Mouse (Mus musculus) cerebellum, adult 2 months (tissue): ENCODE measurements around the gene Vmn1r1. TPM values are rescaled to one million over a fixed set of nuclear protein-coding genes. Genes with fewer than 3 reads are reported as not detected.
A peak's percentile ranks its signal among the peaks of the same experiment; 100 is the strongest.

Source experiments
- DNase-seq, 2 experiments: peaks; one replicate each; pipeline ENCODE4 v3.0.0; 2021
- H3K27ac ChIP-seq: fragments of 200-500 bp; 2 replicates; pipeline ENCODE4 v1.5.1; 2012; ENCODE audit warnings: low read length, control low read depth, inconsistent platforms; ENCODE audit not compliant: insufficient read depth
- H3K27me3 ChIP-seq: fragments of 200-500 bp; 2 replicates; pipeline ENCODE4 v1.6.1; 2012; ENCODE audit warnings: inconsistent platforms, mild to moderate bottlenecking, low read length, moderate library complexity; ENCODE audit not compliant: control insufficient read depth, insufficient read depth
- H3K4me1 ChIP-seq: fragments of 200-500 bp; 2 replicates; pipeline ENCODE4 v1.6.1; 2011; ENCODE audit warnings: low read length; ENCODE audit not compliant: control insufficient read depth, insufficient read depth
- H3K4me3 ChIP-seq: fragments of 200-500 bp; replicated peaks from 2 replicates; pipeline ENCODE3; 2011; ENCODE audit warnings: mild to moderate bottlenecking, low read depth, low read length, control low read depth; ENCODE audit not compliant: insufficient read depth
- CTCF ChIP-seq: fragments of 200-500 bp; IDR thresholded peaks from 2 replicates; pipeline ENCODE4 v1.5.1; 2011; ENCODE audit warnings: low read depth, mild to moderate bottlenecking, control low read depth, low read length, moderate library complexity, borderline replicate concordance; ENCODE audit not compliant: insufficient read depth
- POLR2A ChIP-seq: fragments of 200-500 bp; IDR thresholded peaks from 2 replicates; pipeline ENCODE4 v1.6.1; 2011; ENCODE audit warnings: low read length, control low read depth, borderline replicate concordance; ENCODE audit not compliant: insufficient read depth
- WGBS: fragments of 180-500 bp; shearing (Covaris S2); methylation state at CpG from one replicate; pipeline ENCODE4 v1.1.7; 2018; 5-methylcytosine and 5-hydroxymethylcytosine counted together
- polyA plus RNA-seq: library from polyadenylated mRNA; depleted of rRNA; stranded (reverse); fragments of >200 nt; gene quantifications from 2 replicates; pipeline ENCODE4 v1.2.3, GENCODE M21; 2012; rRNA removed

Gene Vmn1r1
- polyA plus RNA-seq, 1 experiment = not detected

DNA sequence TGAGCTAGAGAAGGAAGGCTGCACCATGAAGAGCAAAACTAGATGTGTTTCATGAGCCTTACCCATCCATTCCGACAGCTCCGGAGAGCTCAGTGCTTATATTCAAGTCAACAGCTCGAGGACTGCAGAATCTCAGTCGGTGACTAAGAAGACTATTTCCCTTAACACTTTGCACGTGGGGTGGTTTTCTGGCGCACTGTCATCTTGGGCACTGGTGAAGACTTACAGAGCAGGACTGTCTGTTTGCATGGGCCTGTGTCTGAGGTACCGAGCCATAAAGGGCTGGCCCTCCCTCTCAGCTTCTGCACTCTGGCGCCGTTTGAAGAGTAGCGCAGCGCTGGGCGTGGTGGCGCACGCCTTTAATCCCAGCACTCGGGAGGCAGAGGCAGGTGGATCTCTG is 51.9 kb downstream of the Vmn1r1 start:
- Histone ChIP-seq H3K27ac (no peak overlapping the region), H3K4me3 (no peak overlapping the region), H3K27me3 (no peaks in the 10 kb centered on the region; the same call in 1 of the 2 replicates), H3K4me1 (peaks cover 11% of the 10 kb centered on the region)
- TF ChIP-seq POLR2A (no peak), CTCF (no peak)
- 93% methylated on average over 15 of the region's 15 CpGs for WGBS
- no peak for DNase-seq

DNA sequence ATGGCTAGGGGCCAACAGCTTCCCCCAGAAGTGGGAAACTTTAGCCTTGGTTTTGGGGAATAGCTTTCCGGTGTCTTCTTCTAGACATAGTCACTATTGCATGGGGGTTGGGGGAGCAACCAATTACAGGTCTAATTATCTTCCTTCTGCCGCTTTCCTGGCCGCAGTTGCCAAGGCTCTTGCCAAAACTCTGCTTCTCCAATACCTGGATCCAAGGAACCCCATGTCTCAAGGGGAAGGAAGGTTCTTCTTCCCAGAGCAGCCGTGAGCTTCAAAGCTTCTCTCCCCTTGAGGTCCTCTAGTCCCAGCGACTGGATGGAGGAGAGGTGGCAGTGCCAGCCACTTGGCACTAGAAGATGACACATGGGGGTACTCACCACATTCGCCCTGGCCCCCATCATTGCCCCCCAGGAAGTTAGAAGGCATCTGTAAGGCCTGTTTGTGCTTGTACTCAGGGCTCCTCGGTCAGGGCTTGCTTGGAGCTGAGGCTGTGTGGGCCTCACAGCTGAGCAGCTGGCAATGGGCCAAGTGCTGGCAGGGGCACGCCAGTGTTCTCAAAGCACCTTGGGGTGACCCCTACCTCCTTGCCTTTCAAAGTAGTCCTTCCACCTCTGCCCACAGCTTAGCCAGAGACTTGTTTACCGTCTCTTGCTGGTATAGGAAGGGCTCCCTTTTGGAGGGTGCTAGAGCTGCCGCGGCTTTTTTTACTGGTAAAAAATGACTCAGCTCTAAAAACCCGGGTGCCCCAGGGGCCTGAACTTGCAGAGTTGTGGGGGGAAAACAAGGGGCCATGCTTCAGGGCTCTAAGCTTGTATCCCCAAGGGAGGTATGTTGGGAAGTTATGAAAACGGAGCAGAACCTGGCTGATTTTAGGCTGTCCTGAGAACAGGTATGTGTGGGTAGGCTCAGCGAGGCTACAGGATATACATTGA is 52.6 kb downstream of the Vmn1r1 start:
- Histone ChIP-seq H3K27me3 (no peaks in the 10 kb centered on the region; the same call in 1 of the 2 replicates), H3K4me1 (peaks cover 11% of the 10 kb centered on the region), H3K4me3 (no peak overlapping the region), H3K27ac (no peak overlapping the region)
- DNase-seq = peak; percentile 41 to 55
- TF ChIP-seq CTCF (no peak), POLR2A (no peak)
- WGBS = 31% methylated on average over 14 of the region's 14 CpGs

GRCm38 (mm10) chr1:182110708-182111385 is 53.4 kb downstream of the Vmn1r1 start:
- DNase-seq = peak; percentile 50 to 65
- TF ChIP-seq POLR2A = no peak
- WGBS = 15% methylated on average over 15 of the region's 15 CpGs

DNA sequence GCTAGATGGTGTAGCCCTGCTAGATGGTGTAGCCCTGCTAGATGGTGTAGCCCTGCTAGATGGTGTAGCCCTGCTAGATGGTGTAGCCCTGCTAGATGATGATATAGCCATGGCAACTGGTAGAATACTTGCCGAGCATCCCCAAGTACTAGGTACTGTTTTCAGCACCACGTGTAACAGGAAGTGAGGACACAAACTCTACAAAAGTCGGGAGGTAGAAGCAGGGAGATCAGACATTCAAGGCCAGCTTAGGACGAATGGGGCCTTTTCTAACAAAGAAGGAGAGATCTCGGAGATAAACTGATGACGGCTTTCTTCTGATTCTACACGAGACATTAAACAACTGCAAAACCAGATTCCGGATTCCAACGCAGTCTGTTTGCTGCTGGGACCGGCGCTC is 54.1 kb downstream of the Vmn1r1 start:
- TF ChIP-seq POLR2A (no peak), CTCF (no peak)
- 65% methylated on average over 11 of the region's 11 CpGs for WGBS
- no peak overlapping the region for H3K27ac ChIP-seq
- H3K27me3 ChIP-seq = no peaks in the 10 kb centered on the region; the same call in 1 of the 2 replicates
- DNase-seq = no peak
- H3K4me3 ChIP-seq = no peak overlapping the region
- peaks cover 11% of the 10 kb centered on the region for H3K4me1 ChIP-seq

More at GRCm38 (mm10) chr1:182110708-182111385, 53.4 kb downstream of the Vmn1r1 start:
- no peak overlapping the region for H3K27ac ChIP-seq
- no peaks in the 10 kb centered on the region; the same call in 1 of the 2 replicates for H3K27me3 ChIP-seq
- peaks cover 11% of the 10 kb centered on the region for H3K4me1 ChIP-seq
- H3K4me3 ChIP-seq = no peak overlapping the region

DNA sequence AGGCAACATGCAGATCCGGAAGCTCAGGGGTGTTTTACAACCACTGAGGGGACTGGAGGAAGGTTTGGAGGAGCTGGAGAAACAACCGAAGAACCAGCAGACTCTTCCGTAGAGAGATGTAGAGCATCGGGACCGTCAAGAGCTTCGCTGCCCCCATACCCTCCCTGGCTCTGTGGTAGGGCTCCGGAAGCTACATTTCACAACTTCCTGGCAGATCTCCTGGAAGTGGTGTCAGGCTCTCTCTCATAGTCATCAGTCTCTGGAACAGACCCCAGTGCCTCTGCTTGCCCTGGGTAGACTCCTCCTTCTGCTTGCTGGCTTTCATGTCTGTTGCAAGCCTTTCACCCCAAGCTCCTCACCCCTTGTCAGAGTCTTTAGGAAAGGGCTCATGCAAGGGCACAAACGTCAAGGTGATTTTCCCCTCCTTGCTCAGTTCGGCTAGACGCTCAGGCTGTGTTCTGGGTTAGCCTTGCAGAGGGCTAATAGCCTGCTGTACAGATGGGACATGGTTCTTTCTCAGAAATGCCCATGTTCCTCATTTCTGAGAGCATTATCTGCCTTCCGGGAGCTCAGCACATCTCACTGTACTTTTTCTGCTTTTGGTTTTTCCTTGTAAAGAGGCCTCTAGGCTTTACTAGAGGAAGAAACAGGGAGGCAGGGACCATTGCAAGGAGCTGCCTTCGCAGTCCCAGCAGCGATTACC is 55.7 kb downstream of the Vmn1r1 start:
- no peak overlapping the region for H3K4me3 ChIP-seq
- TF ChIP-seq POLR2A (no peak), CTCF (no peak)
- peaks cover 11% of the 10 kb centered on the region for H3K4me1 ChIP-seq
- no peak for DNase-seq
- H3K27ac ChIP-seq = no peak overlapping the region
- WGBS = 83% methylated on average over 13 of the region's 13 CpGs
- no peaks in the 10 kb centered on the region; the same call in 1 of the 2 replicates for H3K27me3 ChIP-seq

DNA sequence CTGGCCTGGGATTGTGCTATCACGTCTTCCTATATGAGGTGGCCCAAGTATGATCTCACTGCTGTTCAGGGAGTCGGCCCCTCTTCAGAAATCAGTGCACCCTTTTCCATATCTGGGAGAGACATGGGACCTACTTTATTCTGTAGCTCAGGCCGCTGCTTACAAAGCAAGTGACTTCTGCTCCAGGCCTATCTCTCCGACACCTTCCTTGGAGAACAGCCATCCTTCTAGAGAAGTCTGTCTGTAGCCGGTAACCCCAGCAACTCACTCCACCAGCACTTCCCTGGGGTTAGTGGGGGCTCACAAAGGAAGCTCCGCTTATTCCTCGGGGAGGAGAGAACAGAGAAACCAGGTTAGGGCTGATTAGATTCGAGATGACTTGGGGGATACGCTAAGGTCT is 57.0 kb downstream of the Vmn1r1 start:
- DNase-seq = no peak
- 91% methylated on average over 9 of the region's 9 CpGs for WGBS
- Histone ChIP-seq H3K27ac (no peak overlapping the region), H3K4me3 (no peak overlapping the region), H3K27me3 (no peaks in the 10 kb centered on the region; the same call in 1 of the 2 replicates), H3K4me1 (peaks cover 11% of the 10 kb centered on the region)
- TF ChIP-seq POLR2A (no peak), CTCF (no peak)

DNA sequence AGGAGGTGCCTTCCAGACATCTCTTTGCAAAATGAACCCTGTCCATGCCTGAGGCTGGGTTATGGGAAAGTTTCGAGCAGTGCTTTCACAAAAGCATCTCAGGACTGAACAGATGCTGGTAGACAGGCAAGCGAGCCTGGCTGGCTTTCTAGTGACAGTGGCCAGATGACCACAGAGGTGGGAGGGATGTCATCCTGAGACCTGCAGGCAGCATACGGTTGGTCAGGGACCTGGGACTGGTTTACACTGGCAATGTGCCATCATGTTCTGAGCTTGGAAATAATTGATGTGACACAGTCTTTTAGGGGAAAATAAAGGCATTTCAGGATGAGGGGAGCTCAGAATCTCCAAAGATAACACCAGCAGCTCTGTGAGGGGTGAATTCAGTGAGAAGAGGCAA is 59.3 kb downstream of the Vmn1r1 start:
- no peak overlapping the region for H3K4me3 ChIP-seq
- TF ChIP-seq POLR2A = no peak
- H3K27ac ChIP-seq = no peak overlapping the region
- H3K4me1 ChIP-seq = no peaks in the 10 kb centered on the region
- no peak for DNase-seq
- 35% methylated on average over 3 of the region's 3 CpGs for WGBS
- H3K27me3 ChIP-seq = no peaks in the 10 kb centered on the region; the same call in 1 of the 2 replicates

Other genes with a start within 250 kb of the Vmn1r1 start
- 48.5 and 53.6 TPM in 2 replicates for gene Enah, start 144.5 kb downstream of the Vmn1r1 start, polyA plus RNA-seq
- gene Srp9, start 39.7 kb downstream of the Vmn1r1 start, polyA plus RNA-seq = 113 and 124 TPM in 2 replicates
- gene Degs1, start 118.3 kb upstream of the Vmn1r1 start, polyA plus RNA-seq = 109 and 115 TPM in 2 replicates
- gene Fbxo28, start 177.1 kb upstream of the Vmn1r1 start, polyA plus RNA-seq = 28.3 and 31.0 TPM in 2 replicates
- 21.1 and 25.3 TPM in 2 replicates for gene Trp53bp2, start 244.7 kb upstream of the Vmn1r1 start, polyA plus RNA-seq